Mouse (Mus musculus): ENCODE measurements around the gene Nrg3. TPM values are rescaled to one million over a fixed set of nuclear protein-coding genes. Genes with fewer than 3 reads are reported as not detected.

Nrg3 gene
- total RNA-seq, 2 experiments from 2014 or later: 66.9 to 70.0 TPM

DNA sequence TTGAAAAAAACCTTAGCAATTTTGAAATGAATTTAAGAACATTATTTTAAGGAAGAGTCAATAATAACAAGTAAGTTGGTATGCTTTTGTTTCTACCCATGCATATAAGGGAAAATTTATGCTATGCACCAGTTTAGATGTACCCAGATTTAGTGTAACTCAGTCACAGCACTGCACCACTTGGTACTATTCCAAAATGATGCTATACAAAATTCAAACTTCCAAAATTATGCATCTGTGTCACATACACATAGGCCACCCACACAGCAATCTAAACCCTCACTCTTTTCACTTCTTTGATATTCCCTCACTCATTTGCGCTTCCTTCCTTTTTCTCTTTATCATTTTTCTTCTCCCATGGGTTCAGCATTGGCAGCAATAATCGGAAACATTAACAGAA, 116.6 kb downstream of the Nrg3 start:
- Histone ChIP-seq H3K4me3 (no peak overlapping the region), H3K27ac (no peak overlapping the region)
- DNase-seq (ENCODE audit: low spot score in 2 of 2): no peak
- TF ChIP-seq CTCF (conservative IDR thresholded peaks at IDR 0.05): no peak

DNA sequence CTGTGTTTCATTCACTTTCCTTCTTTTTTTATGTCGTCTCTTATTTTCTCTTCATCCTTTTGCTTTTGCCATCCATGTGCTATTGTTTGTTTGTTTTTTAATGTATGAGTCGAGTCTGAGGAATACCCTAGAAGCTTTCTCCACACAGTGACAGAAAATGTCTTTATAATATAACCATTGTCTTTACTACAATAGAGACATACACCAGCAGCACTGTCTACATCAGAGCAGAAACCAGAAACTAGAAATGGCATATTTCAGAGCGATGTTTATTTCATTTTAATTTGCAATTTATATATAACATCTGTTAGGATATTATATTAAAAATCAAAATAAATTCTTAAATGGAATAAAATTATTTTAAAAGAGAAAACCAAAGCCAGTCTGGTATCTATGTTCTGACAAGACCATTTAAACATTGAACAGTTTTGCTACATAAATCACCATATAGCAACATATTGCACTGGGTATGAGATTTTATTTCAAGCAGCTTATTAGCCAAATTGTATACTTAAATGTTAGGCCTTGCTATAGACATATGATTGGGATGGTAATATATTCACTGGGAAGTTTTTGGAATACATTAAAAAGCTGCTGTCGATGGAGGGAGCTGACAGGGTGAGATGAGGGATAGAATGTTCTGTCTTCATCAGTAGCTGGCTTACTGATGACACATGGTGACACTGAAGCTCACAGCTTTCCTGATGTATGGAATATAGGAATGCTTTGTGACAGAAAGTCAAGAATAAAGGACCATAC, 120.7 kb downstream of the Nrg3 start:
- Histone ChIP-seq H3K27ac (no peak overlapping the region), H3K4me3 (no peak overlapping the region)
- TF ChIP-seq CTCF (conservative IDR thresholded peaks at IDR 0.05): no peak
- no peak for DNase-seq (ENCODE audit: low spot score in 2 of 2)

DNA sequence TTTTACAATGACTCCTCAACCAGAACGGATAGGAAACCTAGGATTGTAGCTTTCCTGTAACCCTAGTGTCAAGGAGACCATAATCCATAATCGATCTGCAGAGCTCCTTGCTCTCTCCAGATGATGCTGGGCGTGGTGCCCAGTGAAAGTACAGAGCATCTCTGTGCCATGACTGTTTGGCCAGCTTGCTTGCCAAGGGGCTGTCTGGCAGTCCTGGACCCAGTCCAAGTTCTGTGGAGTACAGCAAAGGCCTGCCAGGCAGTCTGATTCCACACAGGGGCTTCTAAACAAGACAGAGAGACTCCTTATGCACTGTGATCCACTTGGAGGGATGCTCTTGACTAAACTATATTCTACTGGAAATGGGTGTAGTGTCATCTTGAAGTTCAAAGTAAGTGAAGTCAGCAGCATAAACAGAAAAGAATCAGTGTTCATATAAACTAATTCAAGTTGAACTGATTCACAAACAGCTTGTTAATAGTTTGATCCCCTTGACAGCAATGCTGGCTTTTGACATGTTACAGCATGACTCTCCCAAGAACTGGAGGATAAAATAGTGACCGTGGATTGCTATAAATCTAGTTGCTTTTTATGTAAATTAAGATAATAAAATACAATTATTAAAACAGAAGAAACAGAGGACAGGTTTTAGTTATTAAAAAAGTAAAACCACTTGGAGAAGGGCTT, 155.3 kb downstream of the Nrg3 start:
- Histone ChIP-seq H3K4me3 (no peak overlapping the region), H3K27ac (peak overlapping the region; percentile 21; the same call in 1 of the 2 replicates)
- TF ChIP-seq CTCF (conservative IDR thresholded peaks at IDR 0.05): no peak
- peak; percentile 78 to 80 for DNase-seq (ENCODE audit: low spot score in 2 of 2)

DNA sequence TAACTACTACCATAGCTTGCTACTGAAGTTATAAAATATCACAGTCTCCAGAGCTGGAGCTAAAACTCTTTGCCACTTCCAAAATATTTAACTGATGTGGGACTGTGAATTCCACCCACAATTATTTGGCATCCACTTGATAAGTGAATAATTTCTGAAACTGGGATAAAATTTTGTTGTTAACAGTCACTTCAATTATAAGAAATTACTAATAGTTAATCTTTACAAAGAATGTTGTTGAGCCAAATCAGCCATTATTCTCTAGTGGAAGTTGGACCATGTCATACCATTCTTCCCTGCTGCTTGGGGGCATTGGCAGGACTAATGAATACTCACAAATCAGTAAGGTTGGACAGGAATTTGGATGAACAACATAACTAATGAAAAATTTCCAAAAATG, 158.8 kb downstream of the Nrg3 start:
- DNase-seq (ENCODE audit: low spot score in 2 of 2): no peak
- Histone ChIP-seq H3K4me3 (no peak overlapping the region), H3K27ac (no peak overlapping the region)
- no peak for TF ChIP-seq CTCF (conservative IDR thresholded peaks at IDR 0.05)

DNA sequence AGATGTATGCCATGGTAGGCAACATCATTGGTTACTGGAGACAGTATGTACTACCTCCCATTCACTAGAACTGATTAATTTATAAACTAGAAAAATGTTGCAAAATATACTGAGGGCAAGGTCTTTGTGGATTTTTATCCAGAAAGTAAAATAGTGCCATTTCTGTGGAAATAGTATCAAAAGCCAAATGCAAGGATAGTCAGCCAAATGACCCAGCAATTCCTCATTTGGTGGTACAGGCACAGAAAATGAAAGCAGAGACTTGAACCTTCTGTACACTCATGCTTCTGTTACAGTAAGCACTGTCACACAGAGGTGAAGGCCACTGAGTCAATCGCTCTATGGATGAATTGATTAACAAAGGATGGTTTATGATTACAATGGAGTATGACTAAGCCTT, 207.8 kb downstream of the Nrg3 start:
- Histone ChIP-seq H3K4me3 (no peak overlapping the region), H3K27ac (no peak overlapping the region)
- DNase-seq (ENCODE audit: low spot score in 2 of 2): no peak
- no peak for TF ChIP-seq CTCF (conservative IDR thresholded peaks at IDR 0.05)

DNA sequence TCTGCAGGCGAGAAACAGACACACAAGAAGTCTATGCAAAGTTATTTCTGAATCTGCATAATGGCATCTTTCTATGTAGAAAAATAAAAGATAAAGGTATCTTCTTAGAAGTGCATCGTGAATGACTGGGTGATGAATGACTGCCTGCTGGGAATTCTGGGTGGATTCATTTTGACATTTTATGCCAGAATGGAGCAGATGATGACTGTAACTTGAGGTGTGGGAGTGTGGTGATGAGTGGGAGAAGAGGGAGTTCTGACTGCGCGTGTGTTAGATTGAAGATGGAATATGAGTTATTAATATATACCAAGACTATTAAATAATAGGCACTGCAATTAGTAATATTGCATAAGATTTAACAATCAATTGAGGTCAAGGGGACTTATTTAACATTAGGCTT, 208.5 kb downstream of the Nrg3 start:
- DNase-seq (ENCODE audit: low spot score in 2 of 2): peak; percentile 22 to 44
- Histone ChIP-seq H3K4me3 (no peak overlapping the region), H3K27ac (no peak overlapping the region)
- no peak for TF ChIP-seq CTCF (conservative IDR thresholded peaks at IDR 0.05)

GRCm38 (mm10) chr14:39261016-39261415, 211.9 kb downstream of the Nrg3 start:
- TF ChIP-seq CTCF (conservative IDR thresholded peaks at IDR 0.05): no peak
- no peak for DNase-seq (ENCODE audit: low spot score in 2 of 2)
- H3K4me3 ChIP-seq: no peak overlapping the region
- no peak overlapping the region for H3K27ac ChIP-seq

- no peak for DNase-seq (ENCODE audit: low spot score in 2 of 2)
- Histone ChIP-seq H3K4me3 (no peak overlapping the region), H3K27ac (no peak overlapping the region)
- no peak for TF ChIP-seq CTCF (conservative IDR thresholded peaks at IDR 0.05)
Observed at GRCm38 (mm10) chr14:39255391-39255790, 217.5 kb downstream of the Nrg3 start.

GRCm38 (mm10) chr14:39240267-39240666, 232.6 kb downstream of the Nrg3 start:
- no peak for TF ChIP-seq CTCF (conservative IDR thresholded peaks at IDR 0.05)
- no peak overlapping the region for H3K4me3 ChIP-seq
- no peak overlapping the region for H3K27ac ChIP-seq
- no peak for DNase-seq (ENCODE audit: low spot score in 2 of 2)

DNA sequence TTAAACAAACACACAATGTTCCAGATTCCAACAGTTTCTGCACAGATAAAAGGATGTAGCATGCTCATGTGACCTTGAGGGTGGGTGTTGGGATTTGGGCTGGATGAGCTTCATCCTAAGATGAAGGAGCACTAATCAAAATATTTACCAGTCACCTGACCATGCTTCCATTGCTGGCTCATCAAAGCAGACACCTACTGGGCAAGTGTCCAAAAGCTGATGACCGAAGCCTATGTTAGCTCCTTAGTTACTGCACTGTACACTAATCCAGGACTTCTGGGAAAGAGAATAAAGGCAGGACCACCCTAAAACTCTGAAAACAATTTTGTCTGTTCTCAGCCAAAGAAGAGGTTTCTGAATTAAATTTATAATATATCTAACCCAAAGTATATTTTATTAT, 261.4 kb downstream of the Nrg3 start:
- no peak for TF ChIP-seq CTCF (conservative IDR thresholded peaks at IDR 0.05)
- no peak overlapping the region for H3K4me3 ChIP-seq
- no peak for DNase-seq (ENCODE audit: low spot score in 2 of 2)
- no peak overlapping the region for H3K27ac ChIP-seq

- TF ChIP-seq CTCF (conservative IDR thresholded peaks at IDR 0.05): no peak
- no peak overlapping the region for H3K27ac ChIP-seq
- DNase-seq (ENCODE audit: low spot score in 2 of 2): no peak
- H3K4me3 ChIP-seq: no peak overlapping the region
Observed at GRCm38 (mm10) chr14:39191946-39192345, 280.9 kb downstream of the Nrg3 start.

DNA sequence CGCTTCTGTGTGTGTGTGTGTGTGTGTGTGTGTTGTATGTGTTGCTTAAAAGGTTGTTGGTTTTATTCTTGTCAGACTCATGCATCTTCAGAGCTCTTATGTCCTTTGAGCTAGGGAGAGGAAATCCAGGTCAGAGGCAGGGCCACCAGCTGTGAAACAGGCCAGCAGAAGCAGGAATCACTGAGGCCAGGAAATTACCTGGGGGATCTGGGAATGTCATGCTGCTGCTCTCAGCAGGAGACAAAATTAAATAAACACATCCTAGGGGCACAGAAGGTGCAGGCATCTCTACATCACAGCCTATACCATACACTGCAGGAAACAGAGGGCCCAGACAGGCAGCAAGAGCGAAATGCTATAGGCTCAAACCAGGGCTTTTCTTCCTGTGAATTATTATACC, 299.2 kb downstream of the Nrg3 start:
- DNase-seq (ENCODE audit: low spot score in 2 of 2): no peak
- no peak for TF ChIP-seq CTCF (conservative IDR thresholded peaks at IDR 0.05)
- Histone ChIP-seq H3K4me3 (no peak overlapping the region), H3K27ac (no peak overlapping the region)

DNA sequence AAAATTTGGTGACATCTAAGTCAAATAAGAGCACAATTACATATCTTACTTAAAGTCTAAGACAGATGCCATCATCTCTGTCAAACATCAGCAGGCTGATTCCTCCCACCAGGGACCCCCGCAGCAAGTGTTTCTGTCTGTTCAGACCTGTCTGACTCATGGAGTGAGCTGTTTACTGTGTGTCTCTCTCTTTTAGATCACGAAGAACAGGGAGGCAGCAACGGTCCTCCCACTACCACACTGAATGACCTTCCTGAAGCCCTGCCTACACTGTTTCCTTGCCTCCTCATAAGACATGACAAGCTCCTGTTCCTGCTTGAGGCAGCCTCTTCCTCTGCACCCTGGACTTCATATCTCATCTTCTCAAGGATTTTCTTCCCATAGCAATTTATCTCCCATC, 312.7 kb downstream of the Nrg3 start:
- H3K4me3 ChIP-seq: no peak overlapping the region
- no peak for DNase-seq (ENCODE audit: low spot score in 2 of 2)
- no peak for TF ChIP-seq CTCF (conservative IDR thresholded peaks at IDR 0.05)
- H3K27ac ChIP-seq: 0 out of 2 replicates have a peak overlapping the region, but pooled peaks have one; percentile 11

GRCm38 (mm10) chr14:39155462-39155861, 317.4 kb downstream of the Nrg3 start:
- Histone ChIP-seq H3K27ac (peak overlapping the region; percentile 66), H3K4me3 (no peak overlapping the region)
- TF ChIP-seq CTCF (conservative IDR thresholded peaks at IDR 0.05): no peak
- peak; percentile 29 to 31 for DNase-seq (ENCODE audit: low spot score in 2 of 2)

Data from layer of hippocampus, adult 2 months (tissue).